Mouse (Mus musculus): ENCODE results near the gene Gm13289. TPM values are rescaled to one million over a fixed set of nuclear protein-coding genes. Genes with fewer than 3 reads are reported as not detected.
"Not testable (repeated sequence)": the region's sequence is repeated elsewhere in the genome, so short reads cannot be mapped to it uniquely, and the experiment has no call there.

The Gm13289 gene
- total RNA-seq (2021) = not detected

DNA sequence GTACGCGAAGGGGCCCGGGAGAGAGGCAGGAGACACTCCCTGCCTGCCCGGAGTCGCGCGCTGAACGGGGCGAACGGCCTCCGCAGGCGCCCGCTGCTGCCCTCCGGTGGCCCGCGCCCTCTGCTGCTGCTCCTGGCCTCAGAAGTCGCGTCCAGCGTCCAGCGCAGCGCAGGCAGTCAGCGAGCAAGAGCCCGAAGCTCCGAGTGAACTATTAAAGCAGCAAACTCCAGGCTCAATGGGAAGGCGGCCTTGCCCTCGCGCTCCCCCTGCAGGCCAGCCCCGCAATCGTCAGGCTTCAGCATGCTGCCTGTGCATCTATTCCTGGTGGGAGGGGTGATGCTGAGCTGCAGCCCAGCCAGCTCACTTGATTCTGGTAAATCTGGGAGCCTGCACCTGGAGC, at the start of gene Gm13289:
Gene Gm13289, plus strand, starts transcription at position 301 of the 400 bp plus-strand sequence.
- not testable (repeated sequence) for DNase-seq

DNA sequence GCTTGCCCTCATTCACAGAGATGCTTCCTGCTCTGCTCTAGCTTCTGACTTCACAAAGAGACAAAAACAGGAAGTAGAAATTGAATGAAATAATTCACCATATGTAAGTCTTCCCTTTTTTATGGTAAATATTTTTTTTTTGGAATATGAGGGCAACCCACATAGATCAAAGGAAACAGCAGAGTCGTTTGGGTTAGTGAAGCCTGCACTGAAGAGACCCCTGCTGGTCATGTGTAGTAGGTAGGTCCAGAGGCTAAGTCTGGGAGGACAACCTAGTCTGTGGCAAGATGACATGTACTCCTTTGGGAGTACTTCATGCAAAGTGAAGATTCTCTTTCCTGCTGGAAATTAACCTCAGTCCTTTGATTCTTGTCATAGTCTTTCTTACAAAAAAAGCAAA, 49.4 kb upstream of the Gm13289 start:
- DNase-seq = peak; percentile 45

DNA sequence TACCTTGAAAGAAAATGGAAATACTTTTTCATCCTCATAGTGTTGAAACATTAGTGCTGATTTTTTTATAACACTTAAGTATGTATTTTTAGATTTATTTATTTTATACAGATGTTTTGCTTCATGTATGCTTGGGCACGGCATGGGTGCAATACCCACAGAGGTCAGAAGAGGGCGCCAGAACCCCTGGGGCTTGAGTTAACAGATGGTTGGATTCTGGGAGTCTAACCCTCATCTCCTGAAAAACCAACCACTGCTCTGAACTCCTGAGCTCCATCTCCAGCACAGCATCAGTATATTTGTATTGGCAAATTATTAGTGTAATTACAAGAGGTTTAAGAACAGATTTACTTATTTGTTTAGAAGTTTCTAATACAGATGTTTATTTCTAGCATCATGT, 38.2 kb upstream of the Gm13289 start:
- DNase-seq = peak; percentile 84

GRCm38 (mm10) chr4:88739036-88739435, 37.7 kb upstream of the Gm13289 start:
- no peak for DNase-seq

DNA sequence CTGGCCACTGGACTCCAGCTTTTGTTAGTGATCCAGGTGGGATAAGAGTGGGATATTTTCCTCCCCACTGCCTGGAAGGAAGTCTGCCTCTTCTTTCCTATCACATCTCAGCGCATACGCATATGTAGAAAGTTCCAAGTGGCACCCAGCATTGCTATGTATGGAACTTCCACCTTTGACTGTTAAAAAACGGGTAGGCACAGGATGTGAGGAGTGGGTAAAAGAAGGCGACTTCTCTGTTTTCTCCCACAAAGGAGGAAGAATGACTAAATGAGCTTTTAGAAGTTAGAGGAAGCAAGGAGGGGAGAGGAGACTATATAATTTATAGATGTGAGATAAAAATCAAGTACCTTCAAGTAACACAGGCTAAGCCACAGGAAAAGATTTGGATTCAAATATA, 35.3 kb upstream of the Gm13289 start:
- DNase-seq = no peak

GRCm38 (mm10) chr4:88742771-88743371, 33.9 kb upstream of the Gm13289 start:
- DNase-seq = no peak

DNA sequence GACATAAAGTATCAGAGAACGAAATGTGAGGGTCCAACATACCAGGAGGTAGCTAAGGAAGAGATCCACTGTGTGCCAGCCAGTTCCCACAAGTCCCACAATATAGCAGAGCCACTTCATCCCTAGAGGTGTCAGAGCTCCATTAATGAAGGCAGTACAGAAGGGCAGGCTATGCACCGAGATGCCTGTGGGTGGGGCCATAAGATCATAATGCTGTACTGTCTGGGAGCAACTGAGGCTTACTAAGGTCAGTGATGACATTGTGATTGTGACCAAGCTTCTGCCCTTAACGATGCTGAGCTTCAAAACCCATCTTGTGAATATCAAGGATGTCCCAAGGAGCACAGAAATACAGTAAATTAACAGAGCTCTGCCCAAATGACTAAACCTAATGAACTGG, 32.5 kb upstream of the Gm13289 start:
- DNase-seq = no peak

DNA sequence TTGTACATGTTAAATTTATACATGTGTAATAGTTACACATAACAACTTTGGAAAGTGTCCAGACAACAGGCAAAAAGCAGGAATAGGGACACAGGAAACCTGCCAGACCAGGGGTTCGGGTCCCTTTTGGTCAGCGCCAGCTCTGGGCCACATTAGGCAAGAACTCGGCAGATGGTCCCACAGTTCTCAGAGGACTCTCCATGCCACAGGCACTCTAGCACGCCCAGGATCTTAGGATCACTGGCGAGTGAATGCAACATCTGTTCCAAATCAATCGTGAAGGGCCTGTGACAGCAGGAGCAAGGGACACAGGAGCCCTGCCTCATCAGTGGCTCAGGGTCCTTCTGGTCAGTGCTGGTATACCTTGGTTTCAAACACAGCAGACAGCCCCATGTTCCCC, 26.8 kb upstream of the Gm13289 start:
- DNase-seq = no peak

DNA sequence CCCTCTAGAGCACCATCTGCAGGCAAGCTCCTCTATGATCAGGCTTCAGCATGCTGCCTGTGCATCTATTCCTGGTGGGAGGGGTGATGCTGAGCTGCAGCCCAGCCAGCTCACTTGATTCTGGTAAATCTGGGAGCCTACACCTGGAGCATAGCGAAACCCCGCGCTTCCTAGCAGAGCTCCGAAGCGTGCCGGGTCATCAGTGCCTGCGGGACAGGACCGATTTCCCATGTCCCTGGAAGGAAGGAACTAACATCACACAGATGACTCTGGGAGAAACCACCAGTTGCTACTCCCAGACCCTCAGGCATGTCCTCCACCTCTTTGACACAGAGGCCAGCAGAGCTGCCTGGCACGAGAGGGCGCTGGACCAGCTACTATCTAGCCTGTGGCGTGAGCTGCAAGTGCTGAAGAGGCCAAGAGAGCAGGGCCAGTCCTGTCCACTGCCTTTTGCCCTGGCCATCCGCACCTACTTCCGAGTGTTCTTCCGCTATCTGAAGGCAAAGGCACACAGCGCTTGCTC, 21.8 kb upstream of the Gm13289 start, which contains the start of gene Gm13271:
Gene Gm13271, plus strand, starts transcription at position 51 of the 523 bp plus-strand sequence.
- peak; percentile 75 for DNase-seq

- DNase-seq = peak; percentile 21
Observed at GRCm38 (mm10) chr4:88756581-88757513, 19.9 kb upstream of the Gm13289 start.

GRCm38 (mm10) chr4:88757628-88758031, 19.1 kb upstream of the Gm13289 start:
- DNase-seq = peak; percentile 91

- not testable (repeated sequence) for DNase-seq
Observed at GRCm38 (mm10) chr4:88758751-88759150, 18.0 kb upstream of the Gm13289 start.

DNA sequence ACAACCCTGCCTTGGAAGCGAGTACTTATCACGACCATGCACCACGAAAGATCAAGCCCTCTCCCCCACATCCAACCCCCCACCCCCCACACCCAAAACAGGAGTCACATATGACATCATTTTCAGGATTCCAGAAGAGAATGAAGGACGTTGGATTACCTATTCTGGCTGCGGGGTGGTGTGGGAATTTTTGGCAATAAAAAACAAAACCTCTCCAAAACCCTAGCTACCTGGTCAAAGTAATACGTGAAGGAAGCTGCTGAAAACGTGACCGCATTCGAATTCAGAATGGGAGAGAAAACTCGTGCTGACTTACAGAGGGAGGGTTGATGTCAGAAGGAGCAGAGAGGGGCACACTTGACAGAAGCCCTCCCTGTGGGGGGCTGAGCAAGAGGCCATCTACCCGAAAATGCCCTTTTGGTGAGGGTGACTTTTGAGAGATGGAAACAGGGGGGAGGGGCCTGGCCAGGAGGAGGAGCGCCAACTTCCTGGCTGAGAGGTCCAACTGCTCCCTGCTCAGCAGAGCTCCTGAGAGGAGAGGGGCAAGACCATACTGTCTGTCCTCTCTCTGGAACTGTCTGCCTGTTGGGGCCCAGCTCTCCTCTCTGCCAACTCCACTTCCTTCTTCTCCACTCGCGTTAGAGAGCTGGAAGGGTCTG, 17.0 kb upstream of the Gm13289 start, which contains the start of gene Gm13283:
Gene Gm13283, plus strand, starts transcription at position 510 of the 659 bp plus-strand sequence.
- DNase-seq = peak; percentile 45

GRCm38 (mm10) chr4:88760431-88760830, 16.3 kb upstream of the Gm13289 start:
- peak; percentile 80 for DNase-seq

GRCm38 (mm10) chr4:88761776-88762175, 14.9 kb upstream of the Gm13289 start:
- DNase-seq = peak; percentile 79

DNA sequence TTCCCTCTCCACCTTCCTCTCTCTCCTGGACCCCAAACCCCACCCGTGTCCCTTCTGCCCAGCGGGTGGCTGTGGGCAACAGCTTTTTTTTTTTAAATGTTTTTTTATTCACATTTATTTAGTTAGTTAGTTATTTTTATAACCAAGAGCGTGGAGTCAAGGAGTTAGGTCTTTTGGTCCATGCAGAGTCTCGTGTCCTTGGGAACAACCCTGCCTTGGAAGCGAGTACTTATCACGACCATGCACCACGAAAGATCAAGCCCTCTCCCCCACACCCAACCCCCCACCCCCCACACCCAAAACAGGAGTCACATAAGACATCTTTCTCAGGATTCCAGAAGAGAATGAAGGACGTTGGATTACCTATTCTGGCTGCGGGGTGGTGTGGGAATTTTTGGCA, 14.4 kb upstream of the Gm13289 start:
- DNase-seq = peak; percentile 21

DNA sequence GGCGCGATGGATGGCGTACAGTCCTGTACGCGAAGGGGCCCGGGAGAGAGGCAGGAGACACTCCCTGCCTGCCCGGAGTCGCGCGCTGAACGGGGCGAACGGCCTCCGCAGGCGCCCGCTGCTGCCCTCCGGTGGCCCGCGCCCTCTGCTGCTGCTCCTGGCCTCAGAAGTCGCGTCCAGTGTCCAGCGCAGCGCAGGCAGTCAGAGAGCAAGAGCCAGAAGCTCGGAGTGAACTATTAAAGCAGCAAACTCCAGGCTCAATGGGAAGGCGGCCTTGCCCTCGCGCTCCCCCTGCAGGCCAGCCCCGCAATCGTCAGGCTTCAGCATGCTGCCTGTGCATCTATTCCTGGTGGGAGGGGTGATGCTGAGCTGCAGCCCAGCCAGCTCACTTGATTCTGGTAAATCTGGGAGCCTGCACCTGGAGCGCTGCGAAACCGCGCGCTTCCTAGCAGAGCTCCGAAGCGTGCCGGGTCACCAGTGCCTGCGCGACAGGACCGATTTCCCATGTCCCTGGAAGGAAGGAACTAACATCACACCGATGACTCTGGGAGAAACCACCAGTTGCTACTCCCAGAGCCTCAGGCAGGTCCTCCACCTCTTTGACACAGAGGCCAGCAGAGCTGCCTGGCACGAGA, 13.2 kb upstream of the Gm13289 start:
- DNase-seq = peak; percentile 64

DNA sequence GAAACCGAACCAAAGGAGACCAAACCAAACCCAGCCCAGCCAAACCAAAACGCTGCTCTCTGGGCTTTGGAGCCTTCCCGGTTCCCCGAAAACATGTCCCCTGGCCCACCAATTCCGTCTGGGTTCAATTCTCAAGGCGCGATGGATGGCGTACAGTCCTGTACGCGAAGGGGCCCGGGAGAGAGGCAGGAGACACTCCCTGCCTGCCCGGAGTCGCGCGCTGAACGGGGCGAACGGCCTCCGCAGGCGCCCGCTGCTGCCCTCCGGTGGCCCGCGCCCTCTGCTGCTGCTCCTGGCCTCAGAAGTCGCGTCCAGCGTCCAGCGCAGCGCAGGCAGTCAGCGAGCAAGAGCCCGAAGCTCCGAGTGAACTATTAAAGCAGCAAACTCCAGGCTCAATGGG, 3.2 kb upstream of the Gm13289 start, which contains the start of gene Gm13290:
Gene Gm13290, plus strand, starts transcription at position 301 of the 400 bp plus-strand sequence.
- DNase-seq = not testable (repeated sequence)

GRCm38 (mm10) chr4:88779550-88779949, 2.8 kb downstream of the Gm13289 start, which contains the start of gene Gm13272:
Gene Gm13272 (plus strand): TSS chr4:88779850.
- not testable (repeated sequence) for DNase-seq

GRCm38 (mm10) chr4:88780320-88780719, 3.6 kb downstream of the Gm13289 start:
- not testable (repeated sequence) for DNase-seq

- DNase-seq = not testable (repeated sequence)
Observed at GRCm38 (mm10) chr4:88781831-88782230, 5.1 kb downstream of the Gm13289 start, which contains the start of gene Ifnz. Gene Ifnz (plus strand): TSS chr4:88782131.

- peak; percentile 33 for DNase-seq
Observed at GRCm38 (mm10) chr4:88782335-88782734, 5.6 kb downstream of the Gm13289 start.

Measured in heart, postnatal 4 days (tissue).